Mouse (Mus musculus) brain, adult 2 months (tissue): ENCODE measurements around the gene Ttc28.
A peak's percentile ranks its signal among the peaks of the same experiment; 100 is the strongest.

Experiments
- DNase-seq: peaks from one replicate; pipeline ENCODE4 v3.0.0; 2011; ENCODE audit warnings: low read depth, low spot score

Ttc28 gene

DNA sequence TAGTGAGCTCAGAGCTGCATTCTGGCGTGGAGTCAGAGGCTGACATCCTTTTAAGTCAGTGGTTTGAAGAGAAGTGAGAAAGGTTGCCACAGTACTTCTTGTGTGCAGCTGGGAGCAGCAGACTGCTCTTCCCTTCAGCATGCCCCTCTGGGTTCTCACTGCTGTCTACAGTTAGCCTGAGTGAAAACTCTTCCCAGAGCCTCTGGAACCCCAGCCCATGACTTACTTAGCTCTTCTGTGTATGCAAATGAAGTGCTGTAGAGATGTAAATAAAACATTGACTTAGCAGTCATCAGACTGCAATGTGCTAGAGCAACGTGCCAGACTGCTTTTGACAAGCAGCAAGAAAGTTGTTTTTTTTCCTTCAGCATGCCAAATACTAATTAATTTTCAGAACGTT is 70.2 kb downstream of the Ttc28 start:
- DNase-seq = peak; percentile 36

DNA sequence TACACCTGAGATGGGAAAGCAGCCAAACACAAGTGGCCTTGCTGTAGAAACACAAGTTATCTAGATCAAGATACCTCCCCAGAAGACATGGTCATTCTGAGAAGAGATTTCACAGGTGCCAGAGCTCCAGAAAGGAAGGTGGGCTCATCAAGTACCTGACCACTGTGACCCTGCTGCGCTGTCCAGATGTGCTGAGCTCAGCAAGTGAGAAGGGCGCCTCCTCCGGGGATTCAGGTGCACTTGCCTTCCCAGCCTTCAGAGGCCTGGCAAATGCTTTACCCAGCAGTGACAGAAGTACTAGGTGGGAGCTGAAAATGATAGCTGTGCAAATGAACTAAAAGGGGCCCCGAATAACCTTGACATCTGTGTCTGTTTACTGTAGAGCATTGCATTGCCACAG is 78.6 kb downstream of the Ttc28 start:
- no peak for DNase-seq

DNA sequence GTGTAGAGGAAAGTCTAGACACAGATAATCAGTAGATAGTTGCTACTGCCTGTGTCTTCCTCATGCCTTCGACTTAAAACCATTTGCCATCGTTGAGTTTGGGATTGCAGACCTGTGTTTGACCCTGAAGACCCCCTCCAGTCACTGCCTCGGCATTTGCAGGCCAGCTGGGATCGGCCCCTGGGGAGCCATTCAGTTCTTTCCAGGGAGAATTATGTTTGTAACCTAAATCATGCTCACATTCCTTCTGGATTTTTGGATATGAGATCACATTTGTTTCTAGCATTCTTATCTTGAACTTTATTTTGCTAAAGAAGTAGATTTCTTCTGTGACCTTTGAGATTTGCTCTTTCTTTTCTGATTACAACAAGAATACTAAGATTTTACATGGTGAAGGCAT is 80.5 kb downstream of the Ttc28 start:
- no peak for DNase-seq

DNA sequence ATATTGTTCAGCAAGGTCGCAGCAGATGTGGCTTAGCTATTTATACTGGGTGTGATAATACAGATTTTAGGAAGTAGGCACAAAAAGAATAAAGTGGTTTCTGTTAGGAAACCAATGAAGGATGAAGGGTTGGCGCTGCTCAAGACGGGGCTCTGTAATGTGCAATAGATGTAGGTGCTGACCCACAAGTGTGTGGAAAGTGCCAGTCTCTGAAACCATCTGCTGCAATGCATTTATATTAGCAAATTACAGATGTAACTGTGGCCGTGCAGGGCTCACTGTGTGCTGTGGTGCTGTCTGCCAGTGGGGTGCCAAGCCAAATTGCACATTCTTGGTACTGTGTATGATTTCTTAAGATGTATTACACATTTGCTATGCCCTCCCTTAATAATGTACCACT is 81.3 kb downstream of the Ttc28 start:
- DNase-seq = no peak

DNA sequence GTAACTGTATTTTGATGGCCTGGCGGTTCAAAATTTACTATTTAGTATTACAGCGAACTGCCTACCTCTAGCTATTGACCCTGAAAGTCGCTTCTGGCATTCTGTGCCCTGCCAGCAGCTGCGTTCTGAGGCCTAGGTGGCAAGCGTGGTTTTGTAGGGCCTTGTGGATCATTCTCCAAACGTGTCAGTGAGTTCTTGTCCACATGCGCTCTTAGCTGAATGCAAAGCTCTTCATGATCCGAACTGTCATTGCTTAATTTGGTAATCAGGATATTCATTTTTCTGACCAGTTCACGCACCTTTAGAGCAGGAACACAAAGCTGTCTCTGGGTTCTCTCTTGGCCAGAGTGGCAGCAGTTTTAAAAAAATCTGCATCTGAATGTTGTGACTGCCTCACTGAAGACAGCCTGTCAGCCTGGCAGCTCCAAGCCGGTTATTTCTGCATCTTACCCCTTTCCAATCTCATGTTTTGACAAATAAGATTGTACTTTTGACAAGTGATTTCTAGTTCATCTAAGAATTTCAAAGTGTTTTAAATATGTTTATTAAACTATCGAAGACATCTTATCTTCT is 88.0 kb downstream of the Ttc28 start:
- DNase-seq = no peak

DNA sequence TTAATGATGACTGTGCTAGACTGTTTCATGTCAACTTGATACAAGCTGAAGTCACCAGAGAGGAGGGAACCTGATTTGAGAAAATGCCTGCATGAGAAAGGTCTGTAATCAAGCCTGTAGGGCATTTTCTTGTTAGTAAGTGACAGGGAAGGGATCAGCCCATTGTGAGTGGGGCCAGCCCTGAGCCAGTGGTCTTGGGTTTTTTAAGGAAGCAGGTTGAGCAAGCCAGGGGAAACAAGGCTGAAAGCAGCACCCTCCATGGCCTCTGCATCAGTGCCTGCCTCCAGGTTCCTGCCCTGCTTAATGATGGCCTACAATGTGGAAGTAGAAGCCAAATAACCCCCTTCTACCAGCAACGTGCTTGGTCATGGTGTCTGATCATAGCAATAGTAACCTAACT is 89.0 kb downstream of the Ttc28 start:
- DNase-seq = no peak

DNA sequence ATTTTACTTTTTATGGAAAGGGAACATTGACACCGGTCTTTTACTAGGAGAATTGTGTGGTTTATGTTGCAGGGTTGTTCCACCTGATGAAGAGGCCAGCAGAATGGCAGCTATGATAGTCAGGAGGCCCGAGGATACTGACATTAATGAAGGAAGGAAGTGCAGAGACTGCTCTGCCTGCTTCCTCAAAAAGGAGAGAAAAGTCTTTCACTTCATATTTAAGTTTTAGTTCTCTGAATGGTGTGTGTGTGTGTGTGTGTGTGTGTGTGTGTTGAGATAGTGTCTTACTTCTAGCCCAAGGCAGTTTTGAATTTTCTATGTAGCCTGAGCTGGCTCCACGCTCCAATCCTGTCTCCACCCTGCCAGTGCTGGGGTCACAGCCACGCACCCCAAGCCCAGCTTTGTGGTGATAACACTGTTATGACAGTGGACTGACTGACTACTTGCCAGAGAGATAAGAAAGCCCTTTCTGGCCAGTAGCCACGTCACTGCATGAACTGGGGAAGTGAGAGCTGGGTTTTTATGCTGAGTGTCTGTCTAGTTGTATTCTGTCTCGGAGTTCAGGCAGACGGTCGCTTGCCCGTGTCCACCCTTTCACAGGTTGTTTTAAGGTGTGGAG is 90.7 kb downstream of the Ttc28 start:
- peak; percentile 20 for DNase-seq

DNA sequence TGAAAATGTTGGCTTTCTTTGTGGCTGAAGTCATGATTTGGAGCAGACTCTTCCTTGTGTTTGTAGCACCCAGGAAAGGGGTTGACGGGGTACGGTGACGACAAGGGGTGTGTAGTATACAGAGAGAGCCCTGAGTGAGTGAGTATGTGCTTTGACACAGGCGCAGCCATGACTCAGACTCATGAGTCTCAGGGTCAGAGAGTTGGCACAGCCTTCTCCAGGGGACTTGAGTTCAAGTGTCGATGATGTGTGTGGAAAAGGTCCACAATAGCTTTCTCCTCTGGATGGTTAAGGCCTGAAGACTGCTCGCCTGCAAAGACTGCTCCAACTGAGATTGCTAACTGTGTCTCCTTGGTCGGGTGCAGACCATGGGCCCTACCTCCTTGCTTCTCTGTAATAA is 97.1 kb downstream of the Ttc28 start:
- no peak for DNase-seq

DNA sequence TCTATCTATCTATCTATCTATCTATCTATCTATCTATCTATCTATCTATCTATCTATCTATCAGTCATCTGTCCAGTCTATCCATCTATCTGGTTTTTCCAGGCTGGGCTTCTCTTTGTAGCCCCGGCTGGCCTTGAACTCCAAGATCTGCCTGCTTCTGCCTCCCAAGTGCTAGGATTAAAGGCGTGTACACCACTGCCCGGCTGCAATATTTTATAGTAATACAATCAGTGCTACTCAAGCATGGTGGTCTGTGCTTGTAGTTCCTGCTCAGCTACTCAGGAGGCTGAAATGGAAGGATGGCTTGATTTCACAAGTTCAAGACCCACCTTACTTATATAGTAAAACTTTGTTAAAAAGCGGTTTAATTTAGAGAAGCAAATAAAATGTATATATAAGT is 98.2 kb downstream of the Ttc28 start:
- no peak for DNase-seq

DNA sequence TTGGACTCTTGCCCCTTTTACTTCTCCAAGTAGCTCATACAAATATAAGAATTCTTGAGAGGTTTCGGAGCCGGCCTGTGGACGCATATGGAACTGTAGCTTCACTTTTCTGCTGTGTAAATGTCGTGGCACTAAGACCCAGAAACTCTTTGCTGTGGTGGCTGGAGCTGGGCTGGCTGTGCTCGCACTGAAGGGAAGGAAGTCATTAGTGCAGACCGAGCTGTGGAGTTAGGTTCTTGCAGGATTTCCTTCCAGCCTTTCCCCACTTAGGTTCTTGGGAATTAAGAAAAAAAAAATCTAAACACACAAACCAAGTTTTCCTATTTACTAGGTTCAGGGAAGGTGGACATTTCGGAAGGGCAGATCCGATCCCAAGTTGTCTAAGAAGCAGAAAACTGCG is 98.9 kb downstream of the Ttc28 start:
- DNase-seq = peak; percentile 95

DNA sequence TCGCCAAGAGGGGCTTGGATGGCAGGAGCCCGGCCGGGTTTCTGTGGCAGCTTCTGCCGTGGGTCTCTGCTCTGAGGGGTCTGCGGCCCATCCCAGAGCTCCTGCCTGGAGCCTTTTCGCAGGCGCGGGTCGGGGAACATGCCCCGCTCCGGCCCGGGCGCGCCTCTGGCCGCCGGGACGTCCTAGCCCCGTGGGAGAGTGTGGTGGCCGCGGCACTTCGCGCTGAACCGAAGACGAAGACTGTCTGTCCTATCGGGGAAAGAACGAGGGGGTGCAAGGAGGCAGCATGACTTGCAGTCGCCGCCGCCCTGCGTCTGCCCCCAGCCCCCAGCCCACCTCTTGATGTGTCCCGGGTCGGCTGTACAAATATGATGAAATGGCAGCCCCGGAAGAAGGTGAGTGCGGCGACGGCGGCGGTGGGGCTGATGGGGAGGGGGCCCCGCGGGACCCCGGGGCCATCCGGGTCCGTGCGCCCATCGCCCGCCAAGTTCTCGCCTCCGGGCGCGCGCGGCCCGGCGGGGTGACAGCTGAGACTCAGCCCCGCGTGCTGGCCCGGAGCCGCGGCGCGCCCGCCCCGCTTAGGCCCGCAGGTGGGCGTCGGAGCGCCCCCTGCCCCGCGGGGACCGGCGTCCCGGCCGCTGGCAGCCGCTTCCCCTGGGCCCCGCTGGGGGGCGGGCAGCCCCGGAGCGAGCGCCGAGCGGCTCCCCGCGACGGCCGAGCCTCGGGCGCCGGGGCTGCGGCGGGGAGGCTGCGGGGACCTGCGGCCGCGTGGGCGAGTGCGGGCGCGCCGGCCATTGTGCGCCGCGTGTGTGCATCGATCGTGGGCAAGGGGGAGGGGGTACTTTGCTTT is 99.6 kb downstream of the Ttc28 start:
- peak; percentile 20 for DNase-seq

DNA sequence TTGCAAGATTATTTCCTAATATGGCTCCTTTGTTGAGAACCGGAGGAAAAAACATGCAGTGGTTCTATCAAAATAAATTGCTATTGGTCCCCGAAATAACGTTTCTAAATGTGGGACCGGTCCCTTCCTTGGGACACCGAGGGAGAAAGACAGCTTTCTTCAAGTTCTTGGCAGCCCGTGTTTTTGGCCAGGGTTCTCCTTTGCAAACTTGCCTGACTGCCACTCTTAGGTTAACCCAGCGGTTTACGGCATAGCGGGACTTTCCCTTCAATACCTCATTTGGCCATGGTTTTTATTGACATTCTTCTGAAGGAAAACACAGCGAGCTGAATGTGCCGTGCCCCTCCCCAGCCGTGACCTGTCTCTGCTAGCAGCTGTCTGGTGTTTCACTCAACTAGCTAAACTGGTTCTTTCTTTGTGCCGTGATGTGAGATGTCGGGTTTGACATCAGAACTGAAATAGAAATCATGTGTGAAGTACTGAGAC is 100.3 kb downstream of the Ttc28 start:
- peak; percentile 48 for DNase-seq

DNA sequence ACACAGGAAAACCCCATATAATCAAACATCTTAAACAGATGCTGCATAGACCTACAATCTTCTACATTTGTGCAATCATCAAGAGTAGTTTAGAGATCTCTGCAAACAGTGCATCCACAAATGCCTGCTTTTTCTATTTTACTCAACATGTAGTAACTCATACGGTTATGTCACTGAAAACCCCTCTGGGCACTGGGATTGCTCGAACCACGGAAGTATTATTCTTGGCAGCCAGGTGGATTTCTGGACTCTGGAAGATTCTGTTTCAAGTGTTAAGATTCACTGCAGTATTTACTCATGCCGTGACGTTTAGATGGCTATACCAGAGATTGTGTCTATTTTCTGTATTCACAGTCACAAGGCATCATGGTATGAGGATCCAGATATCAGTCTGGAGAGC is 101.0 kb downstream of the Ttc28 start:
- DNase-seq = no peak

DNA sequence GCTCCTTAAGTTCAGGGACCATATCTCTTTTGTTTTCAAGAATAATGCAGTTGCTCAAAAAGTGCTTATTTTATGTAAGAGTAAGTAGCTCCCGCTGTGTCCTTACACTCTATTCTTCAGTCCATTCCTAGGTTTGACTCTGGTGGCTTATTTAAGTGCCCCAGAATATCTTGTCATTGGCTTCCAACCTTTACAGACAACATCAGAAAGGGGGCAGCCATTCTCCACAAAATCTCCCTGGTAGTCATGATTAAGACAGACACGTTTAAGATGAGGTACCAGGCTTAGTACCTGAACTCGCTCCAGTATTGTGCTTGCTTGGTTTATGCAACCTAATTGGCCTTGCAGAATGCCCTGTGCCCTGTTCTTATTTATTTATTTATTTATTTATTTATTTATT is 102.8 kb downstream of the Ttc28 start:
- DNase-seq = peak; percentile 73

DNA sequence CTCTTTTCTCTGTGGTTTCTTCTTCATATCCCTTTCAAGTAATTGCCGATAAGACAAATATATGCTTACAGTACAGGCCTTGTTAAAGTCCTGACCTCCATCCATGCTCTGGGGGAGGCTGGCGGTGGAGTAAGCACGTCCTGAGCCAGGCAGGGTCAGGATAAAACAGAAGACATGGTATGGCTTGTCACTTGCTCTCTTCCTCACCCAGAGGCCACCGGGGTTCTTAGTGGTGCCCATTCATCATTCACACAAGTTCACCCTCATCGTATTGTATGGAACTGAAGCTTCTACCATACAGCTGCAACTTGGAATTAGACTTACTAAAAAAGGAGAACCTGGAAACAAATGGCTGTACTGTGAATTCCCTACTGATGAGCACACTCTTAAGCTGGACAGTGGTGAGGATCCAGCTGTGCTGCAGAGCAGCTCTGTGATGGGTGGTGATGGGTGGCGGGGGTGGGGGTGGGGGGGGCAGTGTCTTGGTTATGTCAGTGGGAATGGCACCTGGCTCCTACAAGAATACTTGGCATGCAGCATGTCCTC is 104.6 kb downstream of the Ttc28 start:
- DNase-seq = no peak

DNA sequence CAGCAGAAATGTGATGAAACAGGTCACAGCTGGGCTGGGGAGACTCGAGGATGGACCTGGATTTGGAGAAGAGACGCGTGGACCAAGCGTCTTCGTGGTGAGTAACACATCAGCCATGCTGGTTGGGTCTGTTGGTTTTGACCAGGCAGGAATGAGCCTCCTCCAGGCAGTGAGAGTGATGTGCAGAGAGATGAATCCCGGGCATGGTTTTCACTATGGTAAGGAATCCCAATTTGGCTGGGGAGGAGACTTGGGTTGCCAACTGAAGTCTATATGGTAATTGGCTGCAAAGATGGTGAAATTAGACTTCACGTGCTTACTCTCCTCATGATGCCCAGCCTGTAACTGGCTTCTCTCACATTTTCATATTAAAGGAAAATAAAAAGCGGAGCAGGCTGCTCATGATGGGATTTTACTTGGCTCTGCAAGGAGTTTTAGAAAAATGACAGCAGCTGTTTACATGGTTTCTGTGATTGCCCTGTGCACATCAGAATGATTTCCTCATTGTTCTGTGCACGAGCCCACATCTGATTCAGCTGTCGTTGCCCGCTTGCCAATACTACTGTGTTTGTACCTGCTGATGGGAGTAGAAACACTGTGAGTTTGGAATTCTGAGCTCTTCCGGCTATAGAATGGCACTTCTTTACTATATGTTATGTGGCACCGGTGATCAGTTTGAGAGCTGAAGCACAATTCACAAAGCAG is 117.4 kb downstream of the Ttc28 start:
- peak; percentile 48 for DNase-seq

DNA sequence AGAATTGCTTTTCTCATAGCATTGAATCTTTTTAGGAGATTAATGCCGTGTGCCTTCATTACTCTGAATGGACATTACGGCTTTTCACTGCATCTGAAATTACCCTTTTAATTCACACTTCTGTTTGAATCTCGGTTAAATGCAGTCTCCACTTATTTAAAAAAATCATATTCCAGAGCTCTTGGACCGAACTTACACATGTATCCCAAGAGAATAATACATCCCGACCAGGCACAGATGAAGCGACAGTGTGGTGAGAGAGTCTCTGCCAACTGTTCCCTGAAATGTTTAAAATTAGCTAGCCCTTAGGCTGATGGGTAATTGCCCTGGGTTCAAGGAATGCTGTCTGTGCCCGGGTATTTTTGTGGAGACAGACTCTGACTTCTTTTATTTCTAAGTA is 118.1 kb downstream of the Ttc28 start:
- DNase-seq = peak; percentile 55

DNA sequence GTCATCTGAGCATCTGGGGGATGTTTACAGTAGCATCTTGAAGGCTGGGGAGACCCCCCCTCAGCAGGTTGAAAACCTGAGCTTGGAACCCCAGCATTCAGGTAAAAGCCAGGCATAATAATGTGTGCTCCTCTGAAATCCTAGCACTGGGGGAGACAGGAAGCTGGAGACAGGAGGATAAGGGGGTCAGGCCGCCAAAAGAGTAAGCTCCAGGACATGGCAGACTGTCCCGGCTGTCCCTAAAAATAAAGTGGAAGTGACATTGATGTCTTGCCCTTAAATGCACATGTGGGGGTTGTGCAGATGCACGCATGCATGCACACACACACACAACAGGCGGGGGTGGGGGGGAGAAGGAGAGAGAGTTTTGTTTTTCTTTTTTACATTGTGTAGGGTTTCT is 118.7 kb downstream of the Ttc28 start:
- DNase-seq = no peak

DNA sequence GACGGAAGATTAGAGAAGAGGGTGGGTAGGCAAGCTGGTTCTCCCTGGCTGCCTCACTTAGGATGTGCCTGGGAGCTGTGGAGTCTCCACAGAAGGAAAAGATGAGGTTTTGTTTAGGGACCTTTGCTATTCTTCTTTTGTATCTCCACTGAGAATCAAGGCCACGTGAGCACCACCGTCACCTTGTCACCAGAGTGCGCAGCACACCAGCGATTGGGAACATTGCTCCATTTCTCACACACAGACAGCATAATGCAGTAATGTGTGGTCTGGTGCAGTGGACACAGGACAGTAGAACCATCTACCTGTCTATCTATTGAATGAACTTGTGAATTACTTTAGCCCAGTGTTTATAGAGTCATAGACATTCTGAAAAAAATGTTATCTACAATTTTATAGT is 121.3 kb downstream of the Ttc28 start:
- no peak for DNase-seq

DNA sequence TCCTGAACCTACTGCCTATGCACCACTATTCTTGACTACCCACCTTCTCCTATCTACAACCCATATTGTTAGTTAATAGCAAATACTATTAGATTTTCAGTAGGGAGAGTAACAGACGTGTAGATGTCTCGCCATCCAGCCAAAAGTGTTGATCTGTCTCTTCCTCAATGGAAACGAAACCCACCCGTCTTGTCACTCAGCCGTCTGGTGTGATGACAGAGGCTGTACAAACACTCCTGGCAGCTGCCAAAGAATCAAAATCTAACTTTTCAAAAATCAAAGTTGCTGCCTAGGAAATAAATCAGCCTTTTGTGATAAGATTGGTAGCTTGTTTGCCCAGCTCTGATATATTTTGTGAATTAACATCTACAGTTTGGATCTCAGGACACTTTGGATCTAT is 123.6 kb downstream of the Ttc28 start:
- no peak for DNase-seq

DNA sequence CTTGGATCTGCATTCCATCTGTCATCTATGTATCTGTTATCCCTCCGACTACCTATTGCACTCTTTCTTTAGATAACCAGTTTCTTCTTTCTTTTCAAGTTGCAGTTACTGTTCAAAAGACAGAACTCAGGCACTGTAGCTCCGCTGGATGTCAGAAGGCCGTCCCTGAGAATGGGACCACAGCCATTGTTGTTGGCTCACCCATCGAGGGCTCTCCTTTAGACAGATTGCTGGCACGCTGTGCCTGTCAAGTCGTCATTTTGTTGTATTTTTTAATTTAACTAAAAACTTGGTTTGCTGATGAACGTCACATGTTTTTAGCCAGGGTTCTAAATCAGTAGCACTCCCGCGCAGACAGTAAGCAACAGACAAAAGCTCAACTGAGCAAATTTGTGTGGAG is 124.1 kb downstream of the Ttc28 start:
- no peak for DNase-seq
